Mouse (Mus musculus) layer of hippocampus, adult 9-11 months (tissue): ENCODE measurements around the gene Tgfb2.

ENCODE experiments used
- DNase-seq: peaks from one replicate; pipeline ENCODE4 v3.0.0; 2022

Tgfb2 gene

DNA sequence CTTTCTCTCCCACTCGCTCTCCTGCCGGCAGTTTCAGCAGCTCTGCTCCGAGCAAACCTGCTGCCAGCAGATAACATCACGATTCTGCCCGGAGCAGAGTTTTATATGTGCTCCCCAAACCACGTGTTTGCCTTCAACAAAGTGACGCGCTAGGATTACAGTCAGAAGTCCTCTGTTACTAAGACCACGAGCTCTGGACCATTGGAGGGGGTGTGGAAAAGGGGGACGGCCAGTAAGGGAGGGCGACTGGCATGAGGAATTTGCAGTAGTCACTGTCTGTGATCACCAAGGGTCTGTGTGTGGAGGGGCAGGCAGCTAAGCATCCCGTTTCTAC, at the start of gene Tgfb2:
Gene Tgfb2, minus strand, starts transcription at position 75 of the 334 bp plus-strand sequence.
- DNase-seq: no peak

DNA sequence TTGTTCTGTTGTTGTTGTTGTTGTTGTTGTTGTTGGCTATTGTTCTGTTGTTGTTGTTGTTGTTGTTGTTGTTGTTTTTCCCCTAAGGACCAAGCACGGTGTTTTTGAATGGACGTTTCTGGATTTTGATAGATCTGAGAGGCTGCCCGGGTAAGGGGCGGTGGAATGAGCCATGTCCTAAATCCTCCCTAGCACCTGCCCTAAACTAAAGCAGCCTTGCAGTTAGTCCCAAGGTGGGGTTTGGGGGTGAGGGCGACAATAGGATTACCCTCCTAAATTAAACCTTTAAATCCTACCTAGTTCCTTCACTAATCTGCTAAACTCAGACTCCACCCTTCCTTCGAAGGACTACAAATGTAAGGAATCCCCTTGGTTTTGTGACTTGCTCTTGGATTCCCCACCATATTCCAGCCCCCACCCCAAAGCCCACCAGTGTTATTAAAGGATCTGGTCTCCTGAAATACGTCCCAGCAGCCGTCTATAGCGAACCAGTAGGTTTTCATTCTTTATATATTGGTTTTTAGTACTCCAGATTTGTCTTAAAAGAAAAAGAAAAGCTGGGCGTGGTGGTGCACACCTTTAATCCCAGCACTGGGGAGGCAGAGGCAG, 44.0 kb upstream of the Tgfb2 start:
- no peak for DNase-seq

DNA sequence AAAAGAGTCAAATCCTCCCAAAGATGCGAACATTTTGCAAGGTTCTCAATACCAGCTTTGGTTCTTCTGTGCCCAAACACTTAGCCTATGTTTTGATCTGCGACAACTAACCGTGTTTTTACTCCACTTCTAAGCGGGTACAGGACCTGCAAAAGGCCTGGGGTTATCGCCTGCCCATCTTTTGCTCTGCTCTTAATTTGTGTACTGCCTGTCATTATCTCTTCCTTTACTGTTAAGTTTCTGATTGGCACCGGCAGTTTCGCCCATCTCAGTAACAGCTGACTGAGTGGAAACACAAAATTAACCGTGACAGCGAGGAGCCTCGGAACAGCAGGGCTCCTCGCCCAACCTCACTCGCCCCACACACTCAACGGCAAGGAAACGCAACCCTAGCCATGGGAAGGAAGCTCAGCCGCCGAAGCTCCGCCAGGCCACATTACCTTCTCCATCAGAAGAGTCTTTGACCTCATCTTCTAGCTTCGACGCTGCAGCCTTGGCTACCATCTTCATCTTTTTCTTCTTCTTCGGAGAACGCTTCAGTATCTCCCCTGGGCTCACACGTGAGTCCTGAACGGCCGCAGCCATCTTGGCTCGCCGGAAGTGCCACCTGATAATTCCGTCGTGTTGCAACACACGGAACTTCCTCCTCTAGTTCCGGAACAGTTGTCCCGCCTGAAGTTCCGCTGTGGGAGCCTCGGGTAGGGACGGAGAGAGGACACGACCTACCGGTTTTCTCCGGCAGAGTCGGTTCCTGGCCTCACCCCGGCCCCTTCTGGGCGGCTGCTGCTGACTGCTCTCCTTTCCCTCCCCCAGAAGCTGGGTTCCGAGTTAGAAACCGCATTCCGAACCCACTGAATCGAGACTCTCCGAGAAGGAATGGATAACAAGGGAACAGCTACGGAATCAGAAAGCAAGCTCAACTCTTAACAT, 43.2 kb upstream of the Tgfb2 start, which contains the start of gene Rrp15:
Gene Rrp15, minus strand, starts transcription at position 635 of the 930 bp plus-strand sequence.
- peak; percentile 58 for DNase-seq

DNA sequence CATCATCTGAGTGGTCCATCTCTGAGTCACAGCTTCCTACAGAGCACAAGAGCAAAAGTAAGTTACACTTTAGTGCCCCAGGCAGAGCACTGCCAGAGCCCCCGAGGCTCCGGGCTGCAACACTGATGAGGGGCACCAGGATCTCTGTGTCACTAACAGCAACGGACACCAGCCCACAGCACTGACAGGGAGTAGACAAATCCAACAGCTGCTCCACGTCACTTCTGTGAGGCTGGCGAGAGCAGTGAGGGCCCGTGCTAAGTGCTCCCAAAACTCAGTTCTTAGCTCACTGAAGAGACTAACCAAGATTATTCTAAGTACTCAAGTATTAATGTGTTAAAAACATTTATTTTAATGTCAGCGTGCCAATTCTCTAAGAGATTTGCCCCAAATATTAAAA, 34.0 kb upstream of the Tgfb2 start:
- no peak for DNase-seq

DNA sequence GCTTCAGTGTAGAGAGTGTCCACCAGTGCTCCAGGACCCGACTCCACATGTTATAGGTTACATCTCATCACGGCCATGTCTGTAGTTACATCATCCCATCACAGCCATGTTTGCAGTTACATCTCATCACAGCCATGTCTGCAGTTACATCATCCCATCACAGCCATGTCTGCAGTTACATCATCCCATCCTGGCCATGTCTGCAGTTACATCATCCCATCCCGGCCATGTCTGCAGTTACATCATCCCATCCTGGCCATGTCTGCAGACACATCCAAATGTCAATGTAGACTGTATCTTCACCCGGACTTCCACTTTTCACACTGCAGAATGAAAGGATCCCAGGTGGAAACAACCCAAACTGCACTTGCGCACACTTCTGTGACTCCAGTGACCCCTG, 29.7 kb upstream of the Tgfb2 start:
- no peak for DNase-seq

DNA sequence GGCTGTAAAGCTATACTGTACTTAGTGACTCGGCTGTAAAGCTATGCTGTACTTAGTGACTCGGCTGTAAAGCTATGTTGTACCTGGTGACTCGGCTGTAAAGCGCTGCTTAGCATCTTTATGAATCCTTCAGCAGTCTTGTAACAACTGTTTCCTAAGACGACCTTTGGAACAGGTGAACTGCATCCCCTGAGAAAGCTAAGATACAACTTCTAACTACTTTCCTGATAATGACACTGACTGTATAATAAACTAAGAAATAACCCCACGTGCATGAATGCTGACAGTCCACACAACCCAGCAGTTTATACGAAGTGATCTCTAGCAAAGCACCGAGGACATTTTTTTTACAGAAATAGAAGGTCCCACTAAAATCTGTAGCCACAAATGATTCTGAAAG, 27.3 kb upstream of the Tgfb2 start:
- DNase-seq: no peak

DNA sequence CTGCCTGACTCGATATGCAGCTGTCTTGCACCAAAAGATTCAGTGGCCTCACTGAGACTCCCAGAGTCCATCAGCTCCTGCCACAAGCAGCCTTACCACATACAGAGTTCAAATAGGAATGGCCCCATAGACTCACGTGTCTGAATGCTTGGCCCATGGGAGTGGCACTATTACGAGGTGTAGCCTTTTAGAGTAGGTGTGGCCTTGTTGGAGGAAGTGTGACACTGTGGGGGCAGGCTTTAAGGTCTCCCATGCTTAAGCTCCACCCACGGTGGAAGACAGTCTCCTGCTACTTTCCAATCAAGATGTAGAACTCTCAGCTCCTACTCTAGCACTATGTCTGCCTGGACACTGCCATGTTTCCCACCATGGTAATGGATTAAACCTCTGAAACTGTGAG, 23.0 kb upstream of the Tgfb2 start:
- no peak for DNase-seq

DNA sequence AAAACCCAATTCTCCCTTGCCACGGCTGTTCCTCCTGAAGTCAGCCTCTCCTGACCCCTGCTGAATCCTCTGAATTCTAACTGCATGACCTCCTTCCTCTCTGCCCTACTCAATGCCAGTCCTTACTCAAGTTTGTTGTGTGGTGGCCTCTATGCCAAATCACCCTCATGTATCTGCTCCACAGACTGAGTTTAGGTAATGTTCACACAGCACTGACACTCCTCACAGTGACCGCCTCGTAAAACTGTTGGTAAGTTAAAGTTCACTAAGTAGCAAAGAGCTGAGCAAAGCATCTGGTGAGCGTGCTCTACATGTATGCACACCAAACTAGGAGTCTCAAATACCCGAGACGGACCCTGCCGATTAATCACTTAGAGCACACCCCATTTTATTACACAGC, 20.3 kb upstream of the Tgfb2 start:
- DNase-seq: no peak

DNA sequence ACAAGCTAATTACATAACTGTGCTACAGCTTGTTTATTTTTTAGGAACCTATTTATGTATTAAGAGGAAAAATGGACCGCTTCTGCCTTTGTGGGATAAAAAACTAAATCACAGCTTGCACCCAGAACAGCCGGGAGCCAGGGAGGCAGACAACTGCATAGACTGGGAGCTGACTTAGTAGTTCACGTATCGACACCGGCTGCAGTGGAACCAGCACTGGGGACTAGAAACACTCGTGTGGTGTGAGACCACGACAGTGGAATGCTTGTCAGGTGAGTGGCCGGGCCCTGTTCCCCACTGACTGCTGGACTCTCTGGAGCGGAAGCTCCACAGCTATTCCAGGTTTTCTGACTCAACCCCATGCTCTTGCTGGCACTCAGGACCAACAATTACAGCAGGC, 16.5 kb upstream of the Tgfb2 start:
- no peak for DNase-seq

DNA sequence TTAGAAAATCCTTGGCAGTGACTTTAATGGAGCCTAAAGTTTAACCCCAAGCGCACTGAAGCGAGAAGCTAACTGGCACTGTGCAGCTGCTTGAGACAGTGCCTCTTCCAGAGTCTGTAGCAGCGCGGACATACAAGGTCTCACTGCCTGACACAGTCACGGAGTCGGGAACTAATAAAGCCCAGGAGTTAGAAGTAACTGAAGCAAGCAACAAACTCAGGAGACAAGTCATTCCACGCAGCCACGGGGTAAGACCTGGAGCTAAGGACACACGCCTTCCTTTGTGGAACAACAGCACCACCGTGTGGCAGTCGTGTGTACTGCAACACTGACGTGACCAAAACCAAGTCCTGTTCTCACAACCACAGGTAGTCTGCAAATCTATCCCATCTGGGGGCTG, 16.1 kb upstream of the Tgfb2 start:
- peak; percentile 61 for DNase-seq

DNA sequence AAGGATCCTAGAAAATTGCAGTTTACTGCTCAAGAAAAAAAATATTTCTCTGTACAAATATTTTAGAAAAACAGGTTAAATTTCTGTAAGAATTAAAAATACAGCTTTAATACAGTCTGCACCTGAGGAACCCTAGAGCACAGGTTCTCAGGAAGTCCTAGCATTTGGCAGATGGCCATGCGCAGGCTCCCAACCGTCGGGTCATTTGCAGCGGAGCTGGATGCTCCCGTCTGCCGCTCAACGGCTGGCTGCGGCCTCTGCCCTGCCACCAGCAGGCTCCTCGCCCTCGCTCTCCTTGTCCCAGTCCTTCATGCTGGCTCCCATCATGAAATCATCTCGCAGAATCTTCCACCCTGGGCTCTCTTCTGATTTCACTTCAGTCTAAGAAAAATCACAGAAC, 15.4 kb upstream of the Tgfb2 start:
- no peak for DNase-seq

DNA sequence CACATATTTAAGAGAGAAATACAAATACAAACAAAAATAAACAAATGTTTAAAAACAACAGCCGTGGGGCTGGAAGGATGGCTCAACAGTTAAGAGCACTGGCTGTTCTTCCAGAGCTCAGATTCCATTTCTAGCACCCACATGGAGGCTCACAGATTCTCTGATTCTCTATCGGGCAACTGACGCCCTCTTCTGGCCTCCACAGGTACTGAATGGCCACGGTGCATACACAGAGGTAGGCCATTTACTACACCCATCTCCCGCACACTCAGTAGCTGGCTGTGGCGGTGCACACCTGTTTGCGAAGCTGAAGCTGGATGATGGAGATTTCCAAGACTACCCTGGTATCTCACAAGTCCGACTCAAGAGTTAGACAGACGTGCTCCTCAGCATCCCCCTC, 13.9 kb upstream of the Tgfb2 start:
- DNase-seq: no peak

DNA sequence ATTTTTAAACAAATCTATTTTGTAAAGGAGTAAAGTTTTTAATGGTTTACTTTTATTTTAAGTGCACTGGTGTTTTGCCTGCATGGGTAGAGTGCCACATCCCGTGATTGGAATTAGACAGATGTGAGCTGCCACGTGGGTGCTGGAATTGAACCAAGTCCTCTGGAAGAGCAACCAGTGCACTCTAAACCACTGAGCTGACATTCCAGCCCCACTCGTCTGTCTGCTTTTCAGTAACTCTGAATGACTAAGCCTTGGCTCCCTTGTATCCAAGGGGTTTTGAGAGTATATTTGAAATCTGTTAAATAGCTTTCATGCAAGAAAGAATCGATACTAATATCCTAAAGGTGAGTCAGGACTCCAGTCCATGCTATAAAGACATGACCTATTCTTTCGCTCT, 13.1 kb upstream of the Tgfb2 start:
- no peak for DNase-seq

DNA sequence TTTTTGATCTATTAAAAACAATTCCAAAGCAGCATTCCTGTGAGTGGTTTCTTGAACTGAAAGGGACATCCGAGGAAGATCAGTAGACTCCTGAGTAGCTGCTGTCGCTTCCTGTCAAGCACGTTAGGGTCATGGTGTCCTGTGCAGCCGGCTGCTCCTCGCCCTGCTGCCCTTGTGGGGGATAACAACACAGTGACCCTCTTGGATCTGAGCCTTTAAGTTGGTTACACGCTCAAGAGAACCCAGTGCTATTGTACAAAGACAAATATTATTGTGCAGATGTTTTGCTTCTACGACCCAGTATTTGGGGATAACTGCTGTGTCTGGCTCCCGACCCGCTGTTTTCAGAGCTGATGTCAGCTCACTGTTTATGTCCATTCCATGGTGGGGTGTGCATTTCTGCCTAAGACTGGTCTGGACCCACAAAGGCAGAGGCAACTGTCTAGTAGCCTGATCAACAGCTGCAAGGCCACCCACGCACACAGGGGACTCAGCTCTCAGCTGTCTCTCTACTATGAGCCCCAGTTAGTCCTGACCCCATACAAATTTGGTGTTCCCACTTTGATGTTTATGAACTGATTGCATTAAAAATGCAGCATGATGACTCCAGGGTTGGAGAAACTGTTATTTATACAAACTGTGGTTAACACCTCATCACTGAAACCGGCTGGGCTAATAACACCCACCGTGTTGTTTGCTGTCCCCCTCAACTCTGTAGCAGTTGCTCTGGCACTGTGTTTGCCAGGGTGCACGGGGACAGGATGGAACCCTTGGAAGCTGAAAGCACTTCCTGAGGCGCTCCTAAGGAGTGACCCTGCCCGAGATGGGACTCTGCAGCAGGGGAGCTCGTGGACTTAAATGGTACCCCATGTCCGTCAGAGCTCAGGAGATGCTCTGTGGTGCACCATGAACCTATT, 9.4 kb upstream of the Tgfb2 start:
- no peak for DNase-seq

DNA sequence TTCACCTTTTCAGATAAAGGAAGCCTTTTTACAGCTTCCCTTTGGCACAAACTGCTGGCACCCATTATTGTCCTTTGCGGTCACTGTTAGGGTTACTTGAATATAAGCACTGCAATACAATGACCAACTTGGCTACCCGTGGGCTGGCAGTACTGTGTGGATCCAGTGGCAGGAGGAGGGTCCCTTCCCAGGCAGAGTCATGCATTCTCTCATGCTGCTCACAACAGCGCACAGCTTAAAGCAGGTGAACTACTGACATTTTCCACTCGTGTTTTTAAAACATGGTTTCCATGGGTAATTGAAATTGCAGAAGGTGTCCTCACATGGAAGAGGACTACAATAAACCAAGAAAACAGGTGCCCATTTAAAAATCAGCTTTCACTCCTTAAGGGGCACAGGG, 8.4 kb upstream of the Tgfb2 start:
- DNase-seq: no peak

DNA sequence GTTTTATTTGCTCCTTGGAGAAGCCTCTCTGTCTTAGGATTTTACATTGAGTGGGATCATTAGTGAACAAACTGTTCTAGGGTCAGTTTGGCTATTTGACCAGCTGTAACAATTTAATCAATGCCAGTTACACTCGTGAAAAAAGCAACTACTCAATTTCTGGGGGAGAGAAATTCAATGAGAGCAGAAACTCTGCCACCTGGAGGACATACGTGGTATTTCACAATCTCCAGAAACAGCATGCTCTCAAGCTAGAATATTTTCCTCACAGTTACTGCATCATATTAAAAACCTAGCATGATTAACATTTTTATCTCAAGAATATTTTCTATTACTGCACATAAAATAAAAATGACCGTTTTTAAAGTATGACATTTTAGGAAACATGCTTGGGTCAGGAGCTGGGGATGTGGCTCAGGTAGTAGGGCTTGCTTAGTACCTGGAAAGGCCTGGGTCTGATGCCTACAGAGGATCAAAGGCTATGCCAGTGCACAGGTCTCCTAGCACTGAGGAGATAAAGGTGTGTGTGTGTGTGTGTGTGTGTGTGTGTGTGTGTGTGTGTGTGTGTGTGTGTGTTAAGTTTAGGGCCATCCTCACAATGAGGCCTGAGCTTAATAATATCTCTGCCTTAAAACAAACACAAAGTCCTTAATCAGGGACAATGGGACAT, 7.1 kb upstream of the Tgfb2 start:
- no peak for DNase-seq

DNA sequence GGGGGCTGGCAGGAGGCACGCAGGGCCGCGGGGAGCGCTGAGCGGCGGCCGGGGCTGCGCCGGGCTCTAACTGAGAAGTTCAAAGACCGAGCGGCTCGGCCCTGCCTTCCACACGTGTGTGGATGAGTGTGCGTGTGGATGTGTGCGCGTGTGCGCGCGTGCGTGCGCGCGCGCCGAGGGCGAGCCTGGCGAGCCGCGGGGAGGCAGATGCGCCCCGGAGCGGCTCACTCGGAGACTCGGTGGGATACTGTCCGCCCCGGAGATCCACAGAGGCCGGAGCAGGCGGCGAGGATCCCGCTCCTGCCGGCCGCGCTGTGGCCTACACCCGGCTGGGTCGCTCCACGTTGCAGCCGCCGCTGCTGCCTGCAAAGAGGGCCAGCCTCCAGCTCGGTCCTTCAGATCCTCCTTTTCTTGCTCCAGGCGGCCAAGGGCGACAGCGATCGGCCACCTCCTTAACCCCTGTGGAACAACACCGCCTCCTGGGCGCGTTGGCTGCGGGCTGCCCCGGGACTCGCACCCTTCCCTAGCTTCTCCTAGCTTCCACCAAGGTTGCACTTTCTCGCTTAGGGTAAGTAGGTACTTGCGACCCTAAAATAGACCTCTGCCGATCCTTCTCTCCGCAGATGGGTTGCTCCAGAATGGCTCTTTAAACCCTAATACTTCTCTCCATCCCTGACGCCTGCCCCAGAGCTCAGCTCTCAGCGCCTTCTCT, 430 bp downstream of the Tgfb2 start:
- peak; percentile 61 for DNase-seq

DNA sequence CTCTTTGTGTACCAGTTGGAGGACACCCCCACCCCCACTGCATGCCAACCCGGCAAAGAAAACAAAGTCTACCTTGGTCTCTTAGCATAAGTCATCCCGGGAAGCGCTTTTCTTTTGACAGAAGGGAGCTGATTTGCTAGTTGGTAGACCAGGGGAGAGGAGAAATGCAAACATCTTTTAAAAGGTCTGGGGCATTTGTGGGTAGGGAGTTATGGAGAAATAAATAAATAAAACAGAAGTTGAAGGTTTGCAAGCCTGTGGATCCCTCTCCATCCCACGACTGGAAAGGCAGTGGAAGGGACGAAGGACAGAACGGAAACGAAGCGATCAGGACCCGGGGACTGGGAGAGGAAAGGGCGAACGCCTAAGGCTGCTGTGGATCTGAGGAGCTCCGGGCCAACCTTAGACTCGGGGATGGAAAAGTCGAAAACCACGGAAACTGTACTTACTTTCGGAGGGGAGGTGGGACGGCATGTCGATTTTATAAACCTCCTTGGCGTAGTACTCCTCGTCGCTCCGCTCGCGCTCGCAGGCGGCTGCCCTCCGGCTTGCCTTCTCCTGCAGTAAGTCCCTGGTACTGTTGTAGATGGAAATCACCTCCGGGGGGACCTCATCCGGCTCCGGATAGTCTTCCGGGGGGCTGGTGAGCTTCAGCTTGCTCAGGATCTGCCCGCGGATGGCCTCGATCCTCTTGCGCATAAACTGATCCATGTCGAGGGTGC, 1.6 kb downstream of the Tgfb2 start:
- no peak for DNase-seq

DNA sequence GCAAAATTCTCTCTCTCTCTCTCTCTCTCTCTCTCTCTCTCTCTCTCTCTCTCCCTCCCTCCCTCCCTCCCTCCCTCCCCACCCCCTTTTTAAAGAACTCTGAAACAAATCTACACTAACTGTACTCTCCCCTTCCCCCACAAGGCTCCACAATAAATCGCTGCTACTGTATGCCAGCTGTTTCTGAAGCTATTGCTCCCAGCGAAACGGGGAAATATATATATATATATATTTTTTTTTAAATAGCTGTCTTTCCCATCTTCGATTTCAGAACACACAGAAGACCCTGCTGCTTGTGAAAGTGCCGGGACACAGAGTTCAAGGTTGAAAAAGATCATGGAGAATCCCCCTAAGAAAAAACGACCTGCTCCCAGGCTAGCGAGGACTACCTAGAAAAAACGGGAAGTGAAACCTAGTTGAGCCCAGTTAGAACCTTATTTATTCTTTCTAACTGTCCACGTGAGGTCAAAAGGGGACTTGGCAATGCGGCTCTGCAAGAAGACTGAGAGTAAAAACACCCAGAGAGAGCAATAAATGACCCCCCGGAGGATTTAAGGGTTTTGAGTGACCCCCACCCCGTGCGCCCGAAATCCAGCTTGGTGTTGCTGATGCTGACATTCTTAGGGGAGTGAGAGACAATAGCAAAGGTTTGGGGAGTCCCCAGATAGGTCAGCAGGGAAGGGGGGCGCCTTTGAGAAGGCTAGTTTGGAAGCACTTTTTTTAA, 2.4 kb downstream of the Tgfb2 start:
- no peak for DNase-seq

DNA sequence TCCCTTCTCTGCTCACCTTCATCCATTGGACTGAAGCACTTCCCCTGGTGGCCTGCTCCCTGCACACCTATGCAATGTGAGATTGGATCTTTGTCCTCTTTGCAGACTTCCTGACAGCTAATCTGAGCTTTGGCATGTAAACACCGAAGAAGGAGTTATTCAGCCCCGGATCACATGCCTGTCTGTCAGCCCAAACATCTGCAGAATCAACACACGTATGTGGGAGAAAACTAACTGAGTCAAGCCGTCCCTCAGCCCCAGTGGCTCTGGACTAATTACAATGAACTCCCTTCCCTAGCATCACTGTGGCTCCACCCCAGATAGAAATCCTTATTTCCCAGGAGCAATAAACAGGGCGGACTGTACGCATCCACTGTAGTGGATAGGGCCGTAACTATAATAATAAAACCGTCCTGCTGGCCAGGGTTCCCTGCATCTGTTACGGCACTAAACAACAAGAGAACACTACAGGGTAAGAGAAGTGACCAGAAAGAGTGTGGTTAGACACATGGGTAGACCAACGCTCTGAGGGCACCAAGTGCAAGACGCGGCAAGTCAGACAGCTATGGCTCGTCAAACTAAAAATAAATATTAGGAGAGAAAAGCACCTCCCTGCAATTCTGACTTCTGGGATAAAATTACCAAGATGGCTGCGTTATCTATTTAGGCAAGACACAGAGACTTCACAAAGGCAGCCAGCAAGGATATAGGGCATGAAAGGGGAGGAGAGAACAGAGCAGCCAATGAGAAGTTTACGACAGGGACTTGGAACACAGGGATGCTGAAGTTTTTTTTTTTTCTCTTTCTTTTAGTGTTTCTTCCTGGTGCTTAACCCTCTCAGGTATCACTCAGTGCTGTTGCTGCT, 3.2 kb downstream of the Tgfb2 start:
- no peak for DNase-seq
